12 mouse cellular contexts compared by ENCODE assay signal in the genomic region with DNA sequence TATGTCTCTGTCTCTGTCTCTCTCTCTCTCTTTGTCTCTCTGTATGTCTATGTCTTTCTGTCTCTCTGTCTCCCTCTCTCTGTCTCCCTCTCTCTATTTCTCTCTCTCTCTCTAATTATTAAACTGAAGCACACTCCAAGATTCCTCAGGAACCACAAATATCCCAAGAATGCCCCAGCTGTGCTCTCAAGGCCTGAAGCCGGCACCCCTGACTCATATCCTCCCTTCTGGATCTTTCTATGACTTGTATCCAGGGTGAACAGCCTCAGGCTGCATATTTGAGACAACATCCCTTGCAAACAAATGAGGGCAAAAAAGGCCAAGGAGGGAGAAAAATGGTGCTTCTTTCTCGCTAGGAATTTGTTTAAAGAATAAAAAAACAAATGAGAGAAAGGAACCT. TPM values are rescaled to one million over a fixed set of nuclear protein-coding genes. Genes with fewer than 3 reads are reported as not detected.
DNase-seq lines count a peak whose midpoint lies in the region; ATAC-seq and TF ChIP-seq lines count a peak whose summit lies in the region.
"Had no signal": no experiment of that assay in that cellular context is flagged by ENCODE, and none has a peak within 500 bp of the region (broad histone marks: within the 10 kb centered on the region; RNA-seq: fewer than 3 reads in every experiment).

A gene (plus strand): TSS at position 2 of the 400 bp plus-strand sequence.

- H3K27me3 ChIP-seq in C2C12 (ENCODE audit: control insufficient read depth, insufficient read depth, insufficient read length) = no peaks in the 10 kb centered on the region
- no peaks in the 10 kb centered on the region for H3K27me3 ChIP-seq in lung, embryonic 15.5 days
- no peaks in the 10 kb centered on the region for H3K27me3 ChIP-seq in forebrain, embryonic 15.5 days
- H3K27me3 ChIP-seq: limb, embryonic 13.5 days had no signal

- no peak within 1 kb of the TSS for H3ac ChIP-seq in C2C12 (ENCODE audit: control insufficient read depth, insufficient read length, low read depth)

- no peak within 1 kb of the TSS for H3K4me3 ChIP-seq in C2C12 (ENCODE audit: insufficient read depth, poor library complexity, severe bottlenecking)
- H3K4me3 ChIP-seq in embryonic fibroblast, embryonic 13.5 days (ENCODE audit: insufficient read depth, low read length) = no peak within 1 kb of the TSS
- no peak within 1 kb of the TSS for H3K4me3 ChIP-seq in lung, embryonic 15.5 days
- H3K4me3 ChIP-seq in forebrain, embryonic 15.5 days = no peak within 1 kb of the TSS
- H3K4me3 ChIP-seq: limb, embryonic 13.5 days had no signal

- intact Hi-C loops in heart, postnatal 25 days (cut with DNase I) = no loop called here

- no peak for TF ChIP-seq CTCF in C2C12 (IDR thresholded peaks at IDR 0.05; ENCODE audit: control insufficient read depth, insufficient read depth, insufficient read length)
- no peak for TF ChIP-seq CTCF in embryonic fibroblast, embryonic 13.5 days (IDR thresholded peaks at IDR 0.05; ENCODE audit: borderline replicate concordance, insufficient read depth, low read length)

- TF ChIP-seq POLR2A in embryonic fibroblast, embryonic 13.5 days (IDR thresholded peaks at IDR 0.05; ENCODE audit: low read depth, low read length) = no peak

- WGBS in lung, embryonic 15.5 days = 12% methylated on average over 2 of the region's 2 CpGs
- WGBS in forebrain, embryonic 15.5 days = 61% methylated on average over 2 of the region's 2 CpGs

- no peak within 1 kb of the TSS for H3K9ac ChIP-seq in lung, embryonic 15.5 days
- no peak within 1 kb of the TSS for H3K9ac ChIP-seq in forebrain, embryonic 15.5 days (replicated peaks)
- H3K9ac ChIP-seq: limb, embryonic 13.5 days had no signal

- peaks cover 42% of the 10 kb centered on the region for H3K36me3 ChIP-seq in C2C12 (ENCODE audit: control insufficient read depth, insufficient read depth)
- peaks cover 13% of the 10 kb centered on the region for H3K36me3 ChIP-seq in lung, embryonic 15.5 days
- no peaks in the 10 kb centered on the region for H3K36me3 ChIP-seq in forebrain, embryonic 15.5 days
- H3K36me3 ChIP-seq: limb, embryonic 13.5 days had no signal

- ATAC-seq in lung, embryonic 15.5 days (ENCODE audit: borderline replicate concordance, extremely low read depth, low FRiP score, low TSS enrichment) = peak; percentile 69
- ATAC-seq in CD4-positive, CD25-positive, alpha-beta regulatory T cell, adult 4 months = no peak
- ATAC-seq in forebrain, embryonic 15.5 days (replicated peaks) = no peak

- peak; percentile 57 to 67 for DNase-seq in heart, adult 18-20 months
- DNase-seq in heart, postnatal 25 days (ENCODE audit: low spot score) = no peak
- DNase-seq in spleen, postnatal 14 days (ENCODE audit: low spot score in 2 of 2) = no peak
- DNase-seq: gastrocnemius, postnatal 36 days; thymus, adult 18-20 months had no signal

- H3K9me3 ChIP-seq in lung, embryonic 15.5 days = peaks cover 7% of the 10 kb centered on the region; the same call in 1 of the 2 replicates
- no peaks in the 10 kb centered on the region for H3K9me3 ChIP-seq in forebrain, embryonic 15.5 days

- peak within 1 kb of the TSS; percentile 100 for H3K27ac ChIP-seq in embryonic fibroblast, embryonic 13.5 days (ENCODE audit: insufficient read depth, low read length)
- peak within 1 kb of the TSS; percentile 47; the same call in 1 of the 2 replicates for H3K27ac ChIP-seq in lung, embryonic 15.5 days
- no peak within 1 kb of the TSS for H3K27ac ChIP-seq in forebrain, embryonic 15.5 days (replicated peaks)
- H3K27ac ChIP-seq: limb, embryonic 13.5 days had no signal

- H3K79me2 ChIP-seq in C2C12 (ENCODE audit: control insufficient read depth, insufficient read depth) = peaks cover 76% of the 10 kb centered on the region

- H3K4me2 ChIP-seq in lung, embryonic 15.5 days = no peak within 1 kb of the TSS
- no peak within 1 kb of the TSS for H3K4me2 ChIP-seq in forebrain, embryonic 15.5 days (replicated peaks)
- H3K4me2 ChIP-seq: limb, embryonic 13.5 days had no signal

- H3K79me3 ChIP-seq in C2C12 (ENCODE audit: low read depth) = peaks cover 44% of the 10 kb centered on the region

- H3K4me1 ChIP-seq in embryonic fibroblast, embryonic 13.5 days (ENCODE audit: control insufficient read depth, insufficient read depth, low read length) = peaks cover 25% of the 10 kb centered on the region
- peaks cover 27% of the 10 kb centered on the region; the same call in 1 of the 2 replicates for H3K4me1 ChIP-seq in lung, embryonic 15.5 days
- H3K4me1 ChIP-seq in forebrain, embryonic 15.5 days = no peaks in the 10 kb centered on the region

TF ChIP-seq in C2C12, 6 proteins besides CTCF, POLR2A, EP300 and RAD21:
- no peak for TF ChIP-seq USF1 (IDR thresholded peaks at IDR 0.05; ENCODE audit: low read depth)
- TF ChIP-seq MAX (IDR thresholded peaks at IDR 0.05) = peak; percentile 31
- TF ChIP-seq MYOD1 (IDR thresholded peaks at IDR 0.05; ENCODE audit: control insufficient read depth, insufficient read length, low read depth) = peak; percentile 75
- TF ChIP-seq FOSL1 (IDR thresholded peaks at IDR 0.05; ENCODE audit: insufficient read depth, low read length, poor library complexity, severe bottlenecking) = peak; percentile 45

RNA-seq across cellular contexts. Expression of the gene that starts here (rescaled TPM):
- not detected for total RNA-seq in heart, adult 18-20 months (2021)
- total RNA-seq in heart, postnatal 25 days (2021) = not detected
- not detected for polyA plus RNA-seq in C2C12 (2012; fragmentation: generic; extraction: Trizol)
- polyA plus RNA-seq in embryonic fibroblast, embryonic 13.5 days (2011; ENCODE audit: insufficient read length, low read depth, missing spikeins) = not detected in 2 replicates
- polyA plus RNA-seq in lung, embryonic 15.5 days (2015; fragmentation: Nextera tagmentation; extraction: Ambion mirVana) = not detected in 2 replicates
- polyA plus RNA-seq in CD4-positive, CD25-positive, alpha-beta regulatory T cell, adult 4 months (2017; shearing (Covaris generic)) = not detected
- polyA plus RNA-seq in forebrain, embryonic 15.5 days (2015; fragmentation: Nextera tagmentation; extraction: Ambion mirVana) = not detected in 2 replicates
- total RNA-seq: gastrocnemius, postnatal 36 days had no signal
- polyA plus RNA-seq: large intestine, adult 2 months; limb, embryonic 13.5 days had no signal

Comparison
In these comparisons a context has a peak if more than half of its experiments do, and no peak if none do; other contexts are left out.
1. Peak in DNase-seq in heart, adult 18-20 months; RNA of the gene not detected or under 1 TPM.
2. Peak in ATAC-seq and H3K27ac ChIP-seq in lung, embryonic 15.5 days; RNA of the gene not detected or under 1 TPM.